Mouse (Mus musculus) thymus, adult 2 months (tissue): ENCODE results near the gene Rab3c.

Source experiments
- CTCF ChIP-seq: fragments of 200-500 bp; IDR thresholded peaks from 2 replicates; pipeline ENCODE4 v1.5.1; 2012; ENCODE audit warnings: mild to moderate bottlenecking, control low read depth, low read length, moderate library complexity, borderline replicate concordance; ENCODE audit not compliant: control insufficient read depth, poor library complexity, insufficient read depth; ENCODE audit errors: extremely low read depth
- POLR2A ChIP-seq: fragments of 200-500 bp; IDR thresholded peaks from 2 replicates; pipeline ENCODE4 v1.6.1; 2012; ENCODE audit warnings: mild to moderate bottlenecking, low read length, control low read depth, moderate library complexity; ENCODE audit not compliant: control insufficient read depth, poor library complexity, insufficient read depth; ENCODE audit errors: extremely low read depth

- TF ChIP-seq CTCF = no peak
- no peak for TF ChIP-seq POLR2A
Measured at GRCm38 (mm10) chr13:110038521-110038920, 242.3 kb downstream of the Rab3c start.
